ENCODE assay signal across 19 mouse cellular contexts in genomic region chr2:173794018-173794417, GRCm38 (mm10).
"Had no signal": no experiment of that assay in that cellular context is flagged by ENCODE, and none has a peak within 500 bp of the region (broad histone marks: within the 10 kb centered on the region; RNA-seq: fewer than 3 reads in every experiment).

No protein-coding gene starts in this region.

- H3K36me3 ChIP-seq: limb, embryonic 12.5 days; limb, embryonic 15.5 days; midbrain, embryonic 13.5 days had no signal

- ATAC-seq: intestine, embryonic 16.5 days; liver, postnatal 0 days; lung, postnatal 0 days; midbrain, embryonic 13.5 days had no signal

- H3K27me3 ChIP-seq: limb, embryonic 12.5 days; limb, embryonic 15.5 days; midbrain, embryonic 13.5 days had no signal

- H3K4me3 ChIP-seq: left cerebral cortex, adult 2 months; limb, embryonic 12.5 days; limb, embryonic 15.5 days; midbrain, embryonic 13.5 days had no signal

- DNase-seq: kidney, adult 9 months; layer of hippocampus, postnatal 36 days; liver, postnatal 0 days; lung, embryonic 14.5 days; right cerebral cortex, postnatal 14 days; right cerebral cortex, postnatal 4 days; thymus, adult 2 months; thymus, postnatal 14 days; thymus, postnatal 4 days had no signal

- H3K4me2 ChIP-seq: limb, embryonic 12.5 days; limb, embryonic 15.5 days; liver, embryonic 11.5 days; lung, embryonic 14.5 days; midbrain, embryonic 13.5 days had no signal

- H3K27ac ChIP-seq: left cerebral cortex, adult 2 months; limb, embryonic 12.5 days; liver, embryonic 14.5 days; macrophage; stomach, postnatal 0 days had no signal

- H3K9ac ChIP-seq: limb, embryonic 12.5 days; limb, embryonic 15.5 days; liver, embryonic 14.5 days; liver, postnatal 0 days; lung, embryonic 14.5 days; midbrain, embryonic 13.5 days had no signal

- H3K9me3 ChIP-seq: limb, embryonic 12.5 days; limb, embryonic 15.5 days; midbrain, embryonic 13.5 days had no signal
